Mouse (Mus musculus): ENCODE data around the gene Gm39653.
"Not testable (repeated sequence)": the region's sequence is repeated elsewhere in the genome, so short reads cannot be mapped to it uniquely, and the experiment has no call there.

Gm39653 gene

DNA sequence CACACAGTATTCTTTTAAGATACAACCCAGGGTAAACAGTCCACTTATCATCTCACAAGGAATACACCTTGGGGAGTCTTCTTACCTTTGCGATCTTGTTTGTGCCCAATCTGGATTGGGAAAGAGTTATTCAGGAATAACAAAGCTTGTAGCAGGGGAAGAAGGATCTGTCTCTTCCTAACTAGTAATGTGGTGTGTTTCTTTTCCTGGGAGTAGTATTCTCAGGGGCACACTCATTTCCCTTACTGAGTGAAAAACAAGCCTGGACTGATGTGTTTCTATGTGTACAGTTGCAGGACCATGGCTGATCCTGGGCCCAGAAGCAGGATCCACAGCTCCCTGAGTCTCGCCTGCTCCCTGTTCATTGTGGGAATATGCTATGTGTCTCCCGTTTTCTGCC lies at the start of gene Gm39653:
TSS of gene Gm39653 (plus strand) at position 301 of the 400 bp plus-strand sequence.
- no peak for DNase-seq (ENCODE audit: low spot score in 2 of 2)

GRCm38 (mm10) chr1:63566501-63566900 lies 49.3 kb upstream of the Gm39653 start:
- no peak for DNase-seq (ENCODE audit: low spot score in 2 of 2)

DNA sequence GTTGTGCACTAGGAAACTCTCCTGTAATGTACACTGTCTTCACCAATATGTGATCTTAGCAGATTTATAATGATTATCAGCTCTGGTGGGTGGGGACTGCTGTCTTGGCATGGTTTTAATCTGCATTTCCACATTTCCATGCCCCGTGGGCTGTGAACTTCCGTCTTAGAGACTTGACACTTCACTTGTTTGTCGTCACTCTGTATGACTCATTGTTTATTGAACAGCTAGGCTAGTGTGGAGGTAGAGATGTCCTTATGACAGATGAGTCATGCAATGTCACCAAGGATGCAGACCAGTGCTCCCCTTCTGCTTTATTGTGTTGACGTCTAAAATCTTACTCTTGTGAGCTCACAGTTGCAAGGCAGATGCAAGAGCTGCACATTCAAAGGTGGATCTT lies 48.7 kb upstream of the Gm39653 start:
- no peak for DNase-seq (ENCODE audit: low spot score in 2 of 2)

DNA sequence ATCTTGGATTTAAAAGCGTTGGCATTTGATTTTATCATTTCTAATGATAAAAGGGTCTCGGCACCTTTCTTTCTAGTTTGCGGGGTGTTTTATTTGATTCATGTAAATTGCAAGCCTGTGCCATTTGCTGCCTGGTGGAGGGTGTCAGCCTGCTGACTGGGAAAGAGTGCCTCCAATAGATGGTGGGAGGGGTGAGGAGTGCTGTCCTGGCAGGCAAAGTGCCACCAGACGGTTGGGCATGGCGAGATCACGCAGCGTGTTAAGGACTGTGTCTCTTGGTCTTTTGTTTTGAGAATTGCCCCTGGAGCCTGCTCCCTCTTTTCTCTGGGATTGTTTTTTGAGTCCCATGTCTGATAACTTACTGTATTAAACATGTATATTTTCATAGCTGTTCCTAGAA lies 43.5 kb upstream of the Gm39653 start:
- DNase-seq (ENCODE audit: low spot score in 2 of 2): no peak

DNA sequence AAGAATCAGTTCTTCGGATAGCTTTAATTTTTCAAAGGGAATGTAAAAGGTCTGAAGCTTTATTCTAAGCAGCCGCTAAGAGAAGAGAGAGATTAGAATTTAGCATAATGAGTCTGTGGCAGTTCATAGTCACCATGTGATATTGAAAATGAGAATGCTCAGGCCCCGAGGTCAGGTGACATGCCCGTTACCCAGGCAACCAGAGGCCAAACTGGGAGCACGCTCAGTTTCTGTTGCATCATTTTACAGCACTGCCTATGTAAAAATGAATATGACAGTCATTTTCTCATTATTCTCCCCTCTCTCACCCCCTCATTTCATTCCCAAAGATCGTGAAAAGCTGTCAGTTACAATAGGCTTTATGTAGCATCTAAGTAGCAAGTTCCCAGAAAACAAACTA lies 42.3 kb upstream of the Gm39653 start:
- no peak for DNase-seq (ENCODE audit: low spot score in 2 of 2)

- no peak for DNase-seq (ENCODE audit: low spot score in 2 of 2)
These were observed 41.7 kb upstream of the Gm39653 start for GRCm38 (mm10) chr1:63573864-63574611.

GRCm38 (mm10) chr1:63576803-63577202 lies 39.0 kb upstream of the Gm39653 start:
- DNase-seq (ENCODE audit: low spot score in 2 of 2): no peak

DNA sequence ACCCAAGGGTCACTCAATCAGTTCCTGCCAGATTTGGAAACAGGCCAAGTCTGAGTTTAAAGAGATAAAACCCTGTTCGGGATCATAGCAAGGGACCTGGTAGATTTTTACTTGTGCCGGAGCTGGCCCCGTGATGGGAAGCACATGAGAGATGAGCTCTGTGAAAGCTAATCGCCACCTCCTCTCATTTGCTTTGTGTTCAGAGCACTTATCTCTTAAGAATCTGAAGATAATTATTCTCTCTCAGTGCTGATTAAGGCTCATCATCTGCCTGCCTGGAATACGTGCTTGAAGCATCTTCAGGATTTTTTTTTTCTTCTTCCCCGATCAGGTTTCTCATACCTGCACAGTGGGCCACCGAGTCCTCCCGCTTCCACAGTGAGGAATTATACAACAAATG lies 36.6 kb upstream of the Gm39653 start:
- DNase-seq (ENCODE audit: low spot score in 2 of 2): no peak

DNA sequence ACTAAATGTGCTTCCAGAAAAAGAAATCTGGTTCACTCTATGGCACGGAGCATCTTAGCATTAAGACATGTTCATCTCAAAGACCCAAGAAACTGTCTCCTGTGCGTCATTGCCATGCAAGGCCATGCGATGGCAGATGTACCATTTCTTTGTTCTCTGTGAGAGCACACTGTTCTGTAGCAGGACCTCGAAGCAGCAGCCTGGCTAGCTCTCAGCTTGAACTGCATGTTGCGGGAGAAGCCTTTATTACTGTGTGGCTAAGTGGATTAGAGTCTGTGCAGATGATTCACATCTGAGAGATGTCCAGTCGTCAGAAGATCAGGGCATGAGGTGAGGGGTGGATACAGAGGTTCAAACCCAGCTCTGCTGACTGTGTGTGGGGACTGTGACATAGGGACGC lies 28.9 kb upstream of the Gm39653 start:
- DNase-seq (ENCODE audit: low spot score in 2 of 2): no peak

DNA sequence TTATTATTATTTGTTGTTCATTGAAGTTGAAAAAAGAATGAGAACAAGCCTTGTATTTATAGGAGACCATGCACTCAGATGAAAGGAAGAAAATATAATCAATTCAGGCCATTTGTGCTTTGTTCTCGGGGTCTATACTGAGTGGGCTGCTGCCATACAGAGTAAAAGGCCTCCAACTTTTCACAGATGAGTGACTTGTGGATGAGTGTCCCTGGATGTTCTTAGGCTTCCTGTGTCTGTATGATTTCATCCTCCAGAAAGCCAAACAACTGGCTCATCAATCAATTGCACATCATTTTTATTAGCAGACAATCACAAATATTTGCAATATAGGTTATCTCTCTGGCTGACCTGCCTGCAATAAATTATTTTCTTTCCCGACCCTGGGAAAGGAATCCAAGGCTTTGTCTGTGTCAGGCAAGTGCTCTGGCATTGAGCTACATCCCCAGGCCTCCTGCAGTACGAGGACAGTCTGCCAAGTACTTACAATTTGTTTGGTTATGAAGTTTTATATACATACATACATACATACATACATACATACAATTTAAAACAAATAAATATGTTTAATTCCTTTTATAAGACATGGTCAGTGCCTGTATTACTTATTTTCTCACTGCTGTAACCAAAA lies 11.8 kb upstream of the Gm39653 start:
- no peak for DNase-seq (ENCODE audit: low spot score in 2 of 2)

GRCm38 (mm10) chr1:63609613-63610012 lies 6.2 kb upstream of the Gm39653 start:
- no peak for DNase-seq (ENCODE audit: low spot score in 2 of 2)

DNA sequence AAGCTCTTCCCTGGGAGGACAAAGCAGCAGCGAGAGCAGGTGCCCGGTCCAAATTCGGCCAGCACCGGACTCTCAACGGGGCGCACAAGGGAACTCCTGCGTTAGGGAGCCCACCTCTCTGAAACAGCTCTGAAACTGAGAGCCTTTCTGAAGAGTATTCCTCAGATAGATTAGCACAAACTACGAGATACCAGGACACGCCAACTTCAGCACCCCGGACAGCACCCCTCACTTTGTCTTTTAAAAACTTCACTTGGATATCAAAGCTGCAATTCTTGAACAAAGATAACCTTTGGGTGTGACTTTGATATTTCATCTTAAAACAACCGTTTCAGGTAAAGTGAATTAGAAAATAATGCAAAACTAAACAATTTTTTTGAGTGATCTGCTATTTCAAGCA lies 1.2 kb upstream of the Gm39653 start:
- DNase-seq (ENCODE audit: low spot score in 2 of 2): no peak

- peak in 1 of 2 experiments; percentile 15 for DNase-seq (ENCODE audit: low spot score in 2 of 2)
These were observed 12.4 kb downstream of the Gm39653 start for GRCm38 (mm10) chr1:63628211-63628610.

GRCm38 (mm10) chr1:63630390-63630789 lies 14.6 kb downstream of the Gm39653 start:
- DNase-seq (ENCODE audit: low spot score in 2 of 2): not testable (repeated sequence)

GRCm38 (mm10) chr1:63639921-63640320 lies 24.2 kb downstream of the Gm39653 start:
- no peak for DNase-seq (ENCODE audit: low spot score in 2 of 2)

DNA sequence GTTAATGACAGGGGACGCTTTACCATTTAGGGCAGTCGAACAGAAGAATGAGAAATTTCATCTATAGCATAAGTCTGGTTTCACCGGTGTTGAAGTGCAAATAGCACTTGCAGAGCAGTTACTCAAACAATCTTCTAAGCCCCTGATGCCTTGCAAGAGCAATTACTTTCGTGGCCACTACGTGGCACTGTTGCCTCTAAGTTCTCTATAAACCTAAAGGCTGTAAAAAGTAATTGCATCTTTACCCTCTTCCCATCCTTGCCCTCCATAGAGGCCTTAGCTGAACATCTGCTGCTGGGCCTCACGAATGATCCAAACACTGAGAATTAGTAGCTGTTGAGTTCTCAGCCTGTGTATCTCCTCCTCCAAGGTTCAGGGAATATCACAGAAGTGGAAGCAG lies 42.2 kb downstream of the Gm39653 start:
- peak; percentile 45 to 75 for DNase-seq (ENCODE audit: low spot score in 2 of 2)

GRCm38 (mm10) chr1:63659591-63659990 lies 43.8 kb downstream of the Gm39653 start:
- DNase-seq (ENCODE audit: low spot score in 2 of 2): peak; percentile 23 to 52

DNA sequence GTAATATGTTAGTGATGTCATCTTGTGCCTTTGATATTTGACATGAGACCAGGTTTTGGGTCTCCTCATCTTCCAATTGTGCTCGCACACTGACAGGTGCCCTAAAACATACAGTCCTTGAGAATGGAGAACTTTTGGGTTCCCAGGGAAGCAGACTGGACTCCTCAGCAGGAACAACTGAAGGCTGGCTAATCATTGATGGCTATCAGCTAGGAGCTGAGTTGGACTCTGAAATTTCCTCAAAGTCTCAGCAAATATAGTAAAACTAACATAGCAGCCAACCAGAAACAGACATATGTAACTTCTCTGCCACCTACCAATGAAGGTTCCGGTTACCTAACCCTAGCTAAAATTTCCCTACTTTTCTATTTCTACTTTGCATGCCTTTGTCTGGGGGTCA lies 50.3 kb downstream of the Gm39653 start:
- DNase-seq (ENCODE audit: low spot score in 2 of 2): no peak

- no peak for DNase-seq (ENCODE audit: low spot score in 2 of 2)
These were observed 51.6 kb downstream of the Gm39653 start for GRCm38 (mm10) chr1:63667201-63667948.

- DNase-seq (ENCODE audit: low spot score in 2 of 2): peak; percentile 6 to 19
These were observed 52.4 kb downstream of the Gm39653 start for GRCm38 (mm10) chr1:63667949-63668851.

DNA sequence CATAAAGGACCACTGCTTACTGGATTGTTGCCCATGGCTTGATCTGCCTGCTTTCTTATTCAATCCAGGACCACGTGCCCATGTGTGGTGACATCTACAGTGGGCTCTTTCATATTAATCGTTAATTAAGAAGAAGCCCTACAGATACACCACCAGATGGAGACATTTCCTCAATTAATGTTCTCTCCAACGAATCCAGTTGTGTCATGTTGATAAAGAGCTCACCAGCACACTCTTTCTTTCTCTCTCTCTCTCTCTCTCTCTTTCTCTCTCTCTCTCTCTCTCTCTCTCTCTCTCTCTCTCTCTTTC lies 53.0 kb downstream of the Gm39653 start:
- DNase-seq (ENCODE audit: low spot score in 2 of 2): no peak

Measured in frontal cortex, postnatal 36 days (tissue).